Mouse (Mus musculus) gastrocnemius, postnatal 25 days (tissue): ENCODE measurements at regions not wholly inside any gene's neighbourhood (a gene's known extent, or its start where the extent isn't known, plus 50 kb on each side); places are given as distances from the start of the nearest gene placed in this dataset.

ENCODE experiments used
- DNase-seq: peaks from one replicate; pipeline ENCODE4 v3.0.0; 2022

- DNase-seq, result no peak
Measured at GRCm38 (mm10) chr9:49848943-49849342, 50.2 kb upstream of the Ncam1 start.
